Mouse (Mus musculus): ENCODE results near the gene Evc2.

Gene Evc2

GRCm38 (mm10) chr5:37365751-37366150 is 27.5 kb downstream of the Evc2 start:
- DNase-seq (ENCODE audit: low read depth, low spot score): no peak

- no peak for DNase-seq (ENCODE audit: low read depth, low spot score)
These were observed 30.5 kb downstream of the Evc2 start for GRCm38 (mm10) chr5:37368796-37369195.

GRCm38 (mm10) chr5:37377376-37377775 is 39.1 kb downstream of the Evc2 start:
- no peak for DNase-seq (ENCODE audit: low read depth, low spot score)

- no peak for DNase-seq (ENCODE audit: low read depth, low spot score)
These were observed 42.3 kb downstream of the Evc2 start for GRCm38 (mm10) chr5:37380641-37381040.

- no peak for DNase-seq (ENCODE audit: low read depth, low spot score)
These were observed 45.3 kb downstream of the Evc2 start for GRCm38 (mm10) chr5:37383570-37383969.

GRCm38 (mm10) chr5:37388646-37389045 is 50.3 kb downstream of the Evc2 start:
- DNase-seq (ENCODE audit: low read depth, low spot score): no peak

GRCm38 (mm10) chr5:37389808-37390495 is 51.7 kb downstream of the Evc2 start:
- no peak for DNase-seq (ENCODE audit: low read depth, low spot score)

GRCm38 (mm10) chr5:37390923-37391322 is 52.6 kb downstream of the Evc2 start:
- DNase-seq (ENCODE audit: low read depth, low spot score): no peak

- no peak for DNase-seq (ENCODE audit: low read depth, low spot score)
These were observed 53.6 kb downstream of the Evc2 start for GRCm38 (mm10) chr5:37391901-37392300.

- DNase-seq (ENCODE audit: low read depth, low spot score): no peak
These were observed 57.1 kb downstream of the Evc2 start for GRCm38 (mm10) chr5:37395172-37396030.

- no peak for DNase-seq (ENCODE audit: low read depth, low spot score)
These were observed 80.7 kb downstream of the Evc2 start for GRCm38 (mm10) chr5:37419028-37419427.

GRCm38 (mm10) chr5:37427210-37427609 is 88.9 kb downstream of the Evc2 start:
- no peak for DNase-seq (ENCODE audit: low read depth, low spot score)

- no peak for DNase-seq (ENCODE audit: low read depth, low spot score)
These were observed 97.1 kb downstream of the Evc2 start for GRCm38 (mm10) chr5:37435417-37435816.

- no peak for DNase-seq (ENCODE audit: low read depth, low spot score)
These were observed 104.5 kb downstream of the Evc2 start for GRCm38 (mm10) chr5:37442767-37443166.

GRCm38 (mm10) chr5:37447546-37447945 is 109.2 kb downstream of the Evc2 start:
- no peak for DNase-seq (ENCODE audit: low read depth, low spot score)

- no peak for DNase-seq (ENCODE audit: low read depth, low spot score)
These were observed 118.3 kb downstream of the Evc2 start for GRCm38 (mm10) chr5:37456590-37456989.

- DNase-seq (ENCODE audit: low read depth, low spot score): no peak
These were observed 118.9 kb downstream of the Evc2 start for GRCm38 (mm10) chr5:37457191-37457590.

GRCm38 (mm10) chr5:37457831-37458230 is 119.5 kb downstream of the Evc2 start:
- DNase-seq (ENCODE audit: low read depth, low spot score): no peak

- DNase-seq (ENCODE audit: low read depth, low spot score): no peak
These were observed 119.9 kb downstream of the Evc2 start for GRCm38 (mm10) chr5:37458236-37458635.

- no peak for DNase-seq (ENCODE audit: low read depth, low spot score)
These were observed 127.2 kb downstream of the Evc2 start for GRCm38 (mm10) chr5:37465461-37465860.

- DNase-seq (ENCODE audit: low read depth, low spot score): no peak
These were observed 129.3 kb downstream of the Evc2 start for GRCm38 (mm10) chr5:37467646-37468045.

- no peak for DNase-seq (ENCODE audit: low read depth, low spot score)
These were observed 130.7 kb downstream of the Evc2 start for GRCm38 (mm10) chr5:37469031-37469430.

GRCm38 (mm10) chr5:37471584-37471983 is 133.3 kb downstream of the Evc2 start:
- no peak for DNase-seq (ENCODE audit: low read depth, low spot score)
